Mouse (Mus musculus) lung, postnatal 4 days (tissue): ENCODE measurements around the gene Ovol1.

Source experiments
- DNase-seq, 2 experiments: peaks; one replicate each; pipeline ENCODE4 v3.0.0; 2021

Gene Ovol1

GRCm38 (mm10) chr19:5560457-5561041 lies at the start of gene Ovol1:
TSS of gene Ovol1 (minus strand) at chr19:5560646.
- DNase-seq, result peak; percentile 77 to 89

GRCm38 (mm10) chr19:5609547-5610404 lies 49.3 kb upstream of the Ovol1 start, which contains the start of gene Kat5:
TSS of gene Kat5 (minus strand) at chr19:5610237.
- DNase-seq, result peak; percentile 94

DNA sequence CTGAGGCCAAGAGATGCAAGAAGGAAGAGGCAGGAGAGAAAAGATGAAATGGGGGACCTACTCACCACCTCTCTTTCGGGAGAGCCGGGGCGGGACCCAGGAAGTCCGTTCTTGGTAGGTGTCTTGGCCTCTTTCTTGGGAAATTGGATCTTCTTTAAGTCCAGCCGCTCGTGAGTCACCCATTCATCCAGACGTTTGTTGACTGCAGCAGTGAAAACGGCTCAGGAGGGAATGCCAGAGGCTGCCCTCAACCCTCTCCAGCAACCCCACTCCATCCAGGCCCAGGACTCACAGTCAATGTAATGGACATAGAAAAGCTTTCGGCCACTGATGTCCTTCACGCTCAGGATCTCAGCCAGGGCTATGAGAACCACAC lies 48.7 kb upstream of the Ovol1 start:
- no peak for DNase-seq

GRCm38 (mm10) chr19:5608707-5609106 lies 48.3 kb upstream of the Ovol1 start:
- DNase-seq, result no peak

DNA sequence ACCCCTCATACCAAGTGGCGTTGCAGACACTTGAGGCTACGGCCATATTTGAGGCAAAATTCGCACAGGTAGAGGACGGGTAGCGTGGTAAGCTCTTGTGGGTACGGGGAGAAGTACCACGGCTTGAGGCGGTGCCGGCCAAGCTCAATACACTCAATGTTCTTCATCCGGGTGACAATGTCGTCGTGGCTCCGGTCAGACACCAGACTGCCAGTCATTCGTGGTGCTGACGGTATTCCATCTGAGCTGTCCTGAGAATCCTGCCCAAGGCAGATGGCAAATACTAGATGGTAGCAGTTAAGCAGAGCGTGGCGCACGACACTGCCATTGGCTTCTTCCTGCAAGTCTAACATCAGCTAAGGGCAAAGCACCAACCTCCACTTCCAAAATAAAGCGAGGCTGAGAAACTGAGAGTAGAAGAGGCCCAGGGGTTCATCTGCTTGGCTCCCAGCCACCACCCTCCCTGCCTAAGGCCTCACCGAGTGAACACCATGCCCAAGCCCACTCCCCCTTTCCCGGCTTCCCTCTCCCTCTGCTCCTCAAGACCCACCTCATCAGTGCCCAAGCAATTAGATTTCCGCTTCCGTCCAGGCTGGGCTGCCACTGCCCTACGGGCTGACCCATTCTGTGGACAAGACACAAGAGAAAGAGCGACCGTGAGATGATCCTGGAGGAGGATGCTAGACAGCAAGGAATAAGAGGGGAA lies 47.4 kb upstream of the Ovol1 start:
- no peak for DNase-seq

- DNase-seq, result no peak
These were observed 45.8 kb upstream of the Ovol1 start for GRCm38 (mm10) chr19:5606196-5606595.

- DNase-seq, result no peak
These were observed 44.7 kb upstream of the Ovol1 start for GRCm38 (mm10) chr19:5605126-5605525.

- DNase-seq, result no peak
These were observed 43.2 kb upstream of the Ovol1 start for GRCm38 (mm10) chr19:5603664-5604063.

- peak; percentile 79 to 81 for DNase-seq
These were observed 41.5 kb upstream of the Ovol1 start, which contains the start of gene Rnaseh2c for GRCm38 (mm10) chr19:5601752-5602541. TSS of gene Rnaseh2c (plus strand) at chr19:5601873.

DNA sequence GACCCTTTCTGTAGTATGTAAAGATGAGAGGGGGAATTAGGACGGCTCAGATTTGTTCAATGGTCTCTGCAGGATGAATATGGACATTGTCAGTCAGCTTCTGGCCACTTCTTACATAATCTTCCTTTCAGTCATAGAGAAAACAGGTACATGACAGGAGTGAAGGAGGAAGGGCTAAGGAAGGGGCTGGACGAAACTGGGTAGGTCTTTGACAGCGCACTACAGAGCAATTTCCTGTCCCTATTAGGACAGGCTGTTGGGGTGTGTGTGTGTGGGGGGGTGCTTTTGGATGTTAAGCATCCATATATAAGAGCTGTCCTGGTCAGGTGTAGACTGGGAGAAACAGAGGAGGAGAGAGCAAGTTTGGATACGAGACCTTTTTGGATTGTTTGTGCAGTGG lies 38.8 kb upstream of the Ovol1 start:
- no peak for DNase-seq

- no peak for DNase-seq
These were observed 31.4 kb upstream of the Ovol1 start for GRCm38 (mm10) chr19:5591888-5592287.

GRCm38 (mm10) chr19:5589159-5589558 lies 28.7 kb upstream of the Ovol1 start:
- DNase-seq, result no peak

DNA sequence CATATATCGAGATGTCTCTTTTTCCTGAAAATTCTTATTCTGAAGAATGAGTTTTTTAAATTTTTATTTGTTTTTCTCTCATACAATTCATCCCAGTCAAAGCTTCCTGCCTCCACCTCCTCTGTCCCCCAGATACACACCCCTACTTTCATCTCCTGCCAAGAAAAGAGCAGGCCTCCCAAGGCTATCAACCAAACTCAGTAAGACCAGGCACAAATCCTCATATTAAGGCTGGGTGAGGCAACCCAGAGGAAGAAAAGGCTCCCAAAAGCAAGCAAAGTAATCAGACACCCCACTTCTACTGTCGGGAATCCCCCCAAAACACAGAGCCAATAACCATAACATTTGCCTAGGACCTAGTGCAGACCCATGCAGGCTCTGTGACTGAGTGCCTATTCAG lies 21.5 kb upstream of the Ovol1 start:
- no peak for DNase-seq

DNA sequence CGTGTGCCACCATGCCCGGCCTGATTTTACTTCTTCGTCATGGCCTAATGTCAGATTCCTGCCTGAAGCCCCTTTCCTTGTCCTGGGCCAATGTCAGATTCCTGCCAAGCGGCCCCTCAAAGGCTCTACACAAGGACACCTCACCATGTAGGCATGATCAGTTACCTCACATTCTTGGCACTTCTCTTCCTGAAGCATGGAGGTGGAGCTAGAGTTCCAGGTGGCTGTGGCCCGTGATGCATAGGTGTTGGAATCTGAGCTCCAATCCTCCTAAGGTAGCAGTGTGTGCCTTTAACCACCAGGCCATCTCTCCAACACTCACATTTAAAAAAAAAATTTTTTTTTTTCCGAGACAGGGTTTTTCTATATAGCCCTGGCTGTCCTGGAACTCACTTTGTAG lies 20.3 kb upstream of the Ovol1 start:
- DNase-seq, result no peak

GRCm38 (mm10) chr19:5579971-5580370 lies 19.5 kb upstream of the Ovol1 start:
- no peak for DNase-seq

DNA sequence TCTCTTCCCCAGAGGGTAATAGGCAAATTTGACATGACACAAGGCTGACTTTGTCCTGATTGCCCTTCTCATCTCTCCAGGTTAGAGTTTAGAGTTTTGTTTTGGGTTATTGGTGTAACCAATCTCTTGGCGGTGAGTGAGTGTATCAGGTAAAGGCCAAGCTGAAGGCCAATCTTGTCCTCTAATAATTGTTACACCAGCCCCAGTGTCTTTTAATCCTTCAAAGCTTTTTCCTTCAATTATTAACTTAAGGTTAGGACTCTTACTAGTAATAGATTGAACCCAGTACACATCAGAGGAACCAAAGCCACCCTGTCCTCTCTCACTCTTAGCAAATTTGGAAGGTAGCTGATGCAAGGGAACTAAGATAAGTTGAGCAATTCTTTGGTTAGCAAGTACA lies 14.9 kb upstream of the Ovol1 start:
- DNase-seq, result no peak

- peak; percentile 76 to 82 for DNase-seq
These were observed 12.1 kb upstream of the Ovol1 start for GRCm38 (mm10) chr19:5572331-5573125.

- peak; percentile 56 to 58 for DNase-seq
These were observed 11.4 kb upstream of the Ovol1 start for GRCm38 (mm10) chr19:5571831-5572230.

DNA sequence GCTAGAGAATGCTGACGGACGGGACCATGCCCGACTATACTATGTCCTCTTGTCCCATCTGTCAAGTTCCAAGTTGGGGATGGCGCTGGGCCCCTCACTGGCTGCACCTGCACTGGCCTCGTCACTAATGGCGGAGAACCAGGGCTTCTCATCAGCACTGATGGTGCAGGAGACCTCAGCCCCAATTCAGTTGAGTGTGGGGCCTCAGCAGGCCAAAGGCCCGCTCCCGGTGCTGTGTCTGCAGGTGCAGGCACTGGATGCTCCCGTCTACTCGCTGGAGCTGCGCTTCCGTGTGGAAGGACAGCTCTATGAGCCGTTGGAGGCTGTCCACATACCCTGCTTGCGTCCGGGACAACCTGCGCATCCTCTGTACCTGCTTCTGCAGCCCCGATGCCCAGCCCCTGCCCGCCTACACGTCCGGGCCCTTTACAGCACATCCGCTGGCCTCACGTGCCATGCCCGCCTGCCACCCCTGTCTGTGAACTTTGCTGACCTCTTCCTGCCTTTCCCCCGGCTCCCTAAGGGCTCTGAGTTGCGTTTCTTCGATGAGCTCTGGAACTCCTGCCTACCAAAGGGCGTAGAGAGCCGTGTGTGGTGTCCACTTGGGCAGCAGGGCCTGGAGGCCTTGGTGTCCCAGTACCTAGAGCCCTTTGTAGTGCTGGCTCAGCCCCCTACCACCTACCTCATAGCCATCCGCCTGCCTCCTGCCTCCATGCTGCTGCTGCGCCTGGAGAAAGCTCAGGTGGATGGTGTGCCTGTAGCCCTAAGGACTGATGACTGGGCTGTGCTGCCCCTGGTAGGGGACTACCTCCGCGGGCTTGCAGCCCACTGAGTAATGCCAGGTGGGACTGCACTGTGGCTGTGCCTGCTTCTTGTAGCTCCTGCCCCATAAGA lies 10.2 kb upstream of the Ovol1 start:
- no peak for DNase-seq

GRCm38 (mm10) chr19:5569521-5569920 lies 9.1 kb upstream of the Ovol1 start:
- DNase-seq, result no peak
